Mouse (Mus musculus) v-Abl transformed pro-B cells (cell line): ENCODE results near the gene Snx29.

Experiments
- in situ Hi-C, 2 experiments: fragments of 400-800 bp; cut with MboI; formaldehyde crosslinking; loops; one replicate each; pipeline ENCODE4 v1.15.1; 2025; ENCODE audit not compliant: unreplicated experiment in 2 of 2

Snx29 gene

GRCm38 (mm10) chr16:11322409-11323323, at the start of gene Snx29:
Gene Snx29 (plus strand): TSS chr16:11322908.
- in situ Hi-C loops, result loop anchor here (10.0 to 25.0 kb wide), 2 partner anchors 62 to 1790 kb away; partner anchors contain the start of gene Ercc4 (in 1 of the 2)

GRCm38 (mm10) chr16:11276888-11277287, 45.8 kb upstream of the Snx29 start:
- in situ Hi-C loops, result loop anchor here in 1 of 2 experiments (25.0 kb wide), 1 partner anchor 910 kb away; no protein-coding TSS in a partner anchor

GRCm38 (mm10) chr16:11278778-11279177, 43.9 kb upstream of the Snx29 start:
- in situ Hi-C loops, result loop anchor here in 1 of 2 experiments (25.0 kb wide), 1 partner anchor 909 kb away; no protein-coding TSS in a partner anchor

GRCm38 (mm10) chr16:11282655-11283232, 40.0 kb upstream of the Snx29 start:
- in situ Hi-C loops, result loop anchor here in 1 of 2 experiments (25.0 kb wide), 1 partner anchor 905 kb away; no protein-coding TSS in a partner anchor

- in situ Hi-C loops, result loop anchor here in 1 of 2 experiments (25.0 kb wide), 1 partner anchor 902 kb away; no protein-coding TSS in a partner anchor
Observed at GRCm38 (mm10) chr16:11284881-11285280, 37.8 kb upstream of the Snx29 start.

- in situ Hi-C loops, result loop anchor here in 1 of 2 experiments (25.0 kb wide), 1 partner anchor 901 kb away; no protein-coding TSS in a partner anchor
Observed at GRCm38 (mm10) chr16:11285949-11286348, 36.8 kb upstream of the Snx29 start.

- in situ Hi-C loops, result loop anchor here in 1 of 2 experiments (25.0 kb wide), 1 partner anchor 898 kb away; no protein-coding TSS in a partner anchor
Observed at GRCm38 (mm10) chr16:11288873-11289272, 33.8 kb upstream of the Snx29 start.

- in situ Hi-C loops, result loop anchor here in 1 of 2 experiments (5.0 to 25.0 kb wide), 3 partner anchors 263 to 892 kb away; no protein-coding TSS in a partner anchor
Observed at GRCm38 (mm10) chr16:11295583-11295982, 27.1 kb upstream of the Snx29 start.

- in situ Hi-C loops, result loop anchor here in 1 of 2 experiments (5.0 to 25.0 kb wide), 3 partner anchors 265 to 890 kb away; no protein-coding TSS in a partner anchor
Observed at GRCm38 (mm10) chr16:11297700-11298099, 25.0 kb upstream of the Snx29 start.

GRCm38 (mm10) chr16:11303741-11304140, 19.0 kb upstream of the Snx29 start:
- in situ Hi-C loops, result loop anchor here in 1 of 2 experiments (25.0 kb wide), 1 partner anchor 1809 kb away; the partner anchor contains the start of gene Ercc4

- in situ Hi-C loops, result loop anchor here in 1 of 2 experiments (25.0 kb wide), 1 partner anchor 1807 kb away; the partner anchor contains the start of gene Ercc4
Observed at GRCm38 (mm10) chr16:11305531-11305930, 17.2 kb upstream of the Snx29 start.

- in situ Hi-C loops, result loop anchor here (5.0 to 25.0 kb wide), 3 partner anchors 61 to 1799 kb away; partner anchors contain the start of genes Ercc4 (in 1 of the 2) and Gspt1 (in 1 of the 2)
Observed at GRCm38 (mm10) chr16:11313512-11313911, 9.2 kb upstream of the Snx29 start, which contains the start of gene Tnfrsf17. Gene Tnfrsf17 (plus strand): TSS chr16:11313812.

- in situ Hi-C loops, result loop anchor here (5.0 to 25.0 kb wide), 4 partner anchors 96 to 1796 kb away; partner anchors contain the start of gene Ercc4 (in 1 of the 2)
Observed at GRCm38 (mm10) chr16:11315786-11316320, 6.9 kb upstream of the Snx29 start.

- in situ Hi-C loops, result loop anchor here (5.0 to 25.0 kb wide), 4 partner anchors 96 to 1796 kb away; partner anchors contain the start of gene Ercc4 (in 1 of the 2)
Observed at GRCm38 (mm10) chr16:11316748-11317147, 6.0 kb upstream of the Snx29 start.

GRCm38 (mm10) chr16:11317324-11317723, 5.4 kb upstream of the Snx29 start:
- in situ Hi-C loops, result loop anchor here (5.0 to 25.0 kb wide), 4 partner anchors 95 to 1795 kb away; partner anchors contain the start of gene Ercc4 (in 1 of the 2)

- in situ Hi-C loops, result loop anchor here (10.0 to 25.0 kb wide), 2 partner anchors 61 to 1789 kb away; partner anchors contain the start of gene Ercc4 (in 1 of the 2)
Observed at GRCm38 (mm10) chr16:11323324-11324051, 780 bp downstream of the Snx29 start.

- in situ Hi-C loops, result no loop called here
Observed at GRCm38 (mm10) chr16:11330081-11330800, 7.5 kb downstream of the Snx29 start.

- in situ Hi-C loops, result no loop called here
Observed at GRCm38 (mm10) chr16:11331030-11331429, 8.3 kb downstream of the Snx29 start.
